Mouse (Mus musculus): Measurements from ENCODE around the gene Tex46.

Tex46 gene

GRCm38 (mm10) chr4:136610387-136610856 lies at the start of gene Tex46:
Gene Tex46, plus strand, starts transcription at chr4:136610437.
- DNase-seq (ENCODE audit: low spot score in 2 of 2), result no peak

- no peak for DNase-seq (ENCODE audit: low spot score in 2 of 2)
Measured at GRCm38 (mm10) chr4:136562755-136563154, 47.5 kb upstream of the Tex46 start.

GRCm38 (mm10) chr4:136568629-136569028 lies 41.6 kb upstream of the Tex46 start:
- no peak for DNase-seq (ENCODE audit: low spot score in 2 of 2)

GRCm38 (mm10) chr4:136569998-136570397 lies 40.2 kb upstream of the Tex46 start:
- no peak for DNase-seq (ENCODE audit: low spot score in 2 of 2)

GRCm38 (mm10) chr4:136581885-136582284 lies 28.4 kb upstream of the Tex46 start:
- DNase-seq (ENCODE audit: low spot score in 2 of 2), result no peak

GRCm38 (mm10) chr4:136587221-136587827 lies 22.9 kb upstream of the Tex46 start:
- DNase-seq (ENCODE audit: low spot score in 2 of 2), result no peak

- DNase-seq (ENCODE audit: low spot score in 2 of 2), result no peak
Measured at GRCm38 (mm10) chr4:136588003-136588402, 22.2 kb upstream of the Tex46 start.

- DNase-seq (ENCODE audit: low spot score in 2 of 2), result no peak
Measured at GRCm38 (mm10) chr4:136592111-136592510, 18.1 kb upstream of the Tex46 start.

GRCm38 (mm10) chr4:136594006-136594405 lies 16.2 kb upstream of the Tex46 start:
- DNase-seq (ENCODE audit: low spot score in 2 of 2), result no peak

- DNase-seq (ENCODE audit: low spot score in 2 of 2), result no peak
Measured at GRCm38 (mm10) chr4:136595221-136595620, 15.0 kb upstream of the Tex46 start.

- DNase-seq (ENCODE audit: low spot score in 2 of 2), result no peak
Measured at GRCm38 (mm10) chr4:136598268-136598876, 11.9 kb upstream of the Tex46 start.

- DNase-seq (ENCODE audit: low spot score in 2 of 2), result no peak
Measured at GRCm38 (mm10) chr4:136599869-136600268, 10.4 kb upstream of the Tex46 start.

GRCm38 (mm10) chr4:136600536-136600935 lies 9.7 kb upstream of the Tex46 start:
- no peak for DNase-seq (ENCODE audit: low spot score in 2 of 2)

- DNase-seq (ENCODE audit: low spot score in 2 of 2), result peak; percentile 59 to 80
Measured at GRCm38 (mm10) chr4:136601476-136601875, 8.8 kb upstream of the Tex46 start.

GRCm38 (mm10) chr4:136602018-136602554 lies 8.2 kb upstream of the Tex46 start:
- DNase-seq (ENCODE audit: low spot score in 2 of 2), result peak; percentile 52 to 79

GRCm38 (mm10) chr4:136602568-136602967 lies 7.7 kb upstream of the Tex46 start, which contains the start of gene Kdm1a:
Gene Kdm1a, minus strand, starts transcription at chr4:136602723.
- peak; percentile 95 to 99 for DNase-seq (ENCODE audit: low spot score in 2 of 2)

GRCm38 (mm10) chr4:136605756-136606485 lies 4.3 kb upstream of the Tex46 start:
- DNase-seq (ENCODE audit: low spot score in 2 of 2), result no peak

GRCm38 (mm10) chr4:136613657-136614056 lies 3.4 kb downstream of the Tex46 start:
- no peak for DNase-seq (ENCODE audit: low spot score in 2 of 2)

- DNase-seq (ENCODE audit: low spot score in 2 of 2), result no peak
Measured at GRCm38 (mm10) chr4:136621336-136621735, 11.1 kb downstream of the Tex46 start.

GRCm38 (mm10) chr4:136621956-136622355 lies 11.7 kb downstream of the Tex46 start:
- DNase-seq (ENCODE audit: low spot score in 2 of 2), result no peak

- DNase-seq (ENCODE audit: low spot score in 2 of 2), result no peak
Measured at GRCm38 (mm10) chr4:136622388-136622787, 12.2 kb downstream of the Tex46 start, which contains the start of gene Lactbl1. Gene Lactbl1, plus strand, starts transcription at chr4:136622621.

GRCm38 (mm10) chr4:136626590-136626989 lies 16.4 kb downstream of the Tex46 start:
- peak in 1 of 2 experiments; percentile 65 for DNase-seq (ENCODE audit: low spot score in 2 of 2)

Measured in spleen, postnatal 4 days (tissue).